ENCODE assay signal across 24 mouse cellular contexts in genomic region chr6:87525126-87525525, GRCm38 (mm10). TPM values are rescaled to one million over a fixed set of nuclear protein-coding genes. Genes with fewer than 3 reads are reported as not detected.
DNase-seq lines count a peak whose midpoint lies in the region; ATAC-seq and TF ChIP-seq lines count a peak whose summit lies in the region.
"Had no signal": no experiment of that assay in that cellular context is flagged by ENCODE, and none has a peak within 500 bp of the region (broad histone marks: within the 10 kb centered on the region; RNA-seq: fewer than 3 reads in every experiment).

No protein-coding gene starts in this region.

- H3K4me3 ChIP-seq in cortical plate, adult 2 months (ENCODE audit: insufficient read depth, low read length) = no peak overlapping the region
- H3K4me3 ChIP-seq: embryonic facial prominence, embryonic 12.5 days; embryonic facial prominence, embryonic 15.5 days; forebrain, embryonic 13.5 days; heart, adult 2 months; heart, embryonic 10.5 days; heart, embryonic 13.5 days; hindbrain, embryonic 12.5 days; hindbrain, embryonic 15.5 days had no signal

- peak; percentile 81 for DNase-seq in heart, adult 11 months
- no peak for DNase-seq in heart, postnatal 14 days
- DNase-seq in lung, postnatal 36 days = peak; percentile 52
- DNase-seq in lung, postnatal 14 days = no peak
- no peak for DNase-seq in gastrocnemius, postnatal 25 days
- DNase-seq: adrenal gland, adult 2 months; adrenal gland, postnatal 14 days; B cell, adult 2 months; cerebellum, adult 11-12 months; cerebellum, adult 9-10 months; cerebellum, postnatal 14 days; gastrocnemius, postnatal 10 days; heart, adult 2 months had no signal

- H3K4me1 ChIP-seq in cortical plate, adult 2 months (ENCODE audit: control insufficient read depth, insufficient read depth, low read length) = peaks cover 3% of the 10 kb centered on the region
- H3K4me1 ChIP-seq: embryonic facial prominence, embryonic 12.5 days; embryonic facial prominence, embryonic 15.5 days; forebrain, embryonic 13.5 days; hindbrain, embryonic 12.5 days; hindbrain, embryonic 15.5 days had no signal

- ATAC-seq in monocyte, adult 5-6 weeks (replicated peaks; ENCODE audit: insufficient number of reproducible peaks, low FRiP score, low TSS enrichment, poor library complexity, severe bottlenecking) = peak; percentile 44; the same call in 1 of the 2 replicates
- ATAC-seq: forebrain, embryonic 13.5 days; forebrain, embryonic 16.5 days; Patski had no signal

- 0 out of 2 replicates have a peak overlapping the region, but pooled peaks have one; percentile 5 for H3K27ac ChIP-seq in cortical plate, adult 2 months (ENCODE audit: insufficient read depth, low read length)
- H3K27ac ChIP-seq: embryonic facial prominence, embryonic 12.5 days; embryonic facial prominence, embryonic 15.5 days; forebrain, embryonic 13.5 days; heart, adult 2 months; heart, embryonic 10.5 days; heart, embryonic 13.5 days; hindbrain, embryonic 12.5 days; hindbrain, embryonic 15.5 days had no signal

- TF ChIP-seq POLR2A in cortical plate, adult 2 months (IDR thresholded peaks at IDR 0.05; ENCODE audit: extremely low read depth, insufficient read depth, low read length) = no peak

- intact Hi-C loops in heart, postnatal 14 days (cut with DNase I) = loop anchor here (10.0 kb wide), 1 partner anchor 430 kb away; no protein-coding TSS in a partner anchor

- TF ChIP-seq CTCF in cortical plate, adult 2 months (IDR thresholded peaks at IDR 0.05; ENCODE audit: extremely low read depth, insufficient read depth, low read length) = no peak

RNA-seq across cellular contexts. Expression of gene Arhgap25, which starts 7.9 kb away (rescaled TPM):
- 1 to 10 TPM; 5.1 to 5.8 TPM for total RNA-seq in heart, postnatal 14 days (2021)
- polyA plus RNA-seq in cortical plate, adult 2 months (2012; rRNA removed) = 6.2 and 7.0 TPM in 2 replicates
- total RNA-seq in monocyte, adult 5-6 weeks (2017) = 138 to 220 TPM (median 146 TPM) in 3 replicates
- 1 to 10 TPM in 1 of 2 experiments, under 1 TPM in 1; 0.82 to 1.3 TPM for total RNA-seq in gastrocnemius, postnatal 25 days (2021)

Comparison
In these comparisons a context has a peak if more than half of its experiments do, and no peak if none do; other contexts are left out.
1. DNase-seq: peak in heart, adult 11 months (single experiment) and lung, postnatal 36 days (single experiment); none in heart, postnatal 14 days (0 of 2), lung, postnatal 14 days (single experiment) and gastrocnemius, postnatal 25 days (single experiment).
2. RNA of gene Arhgap25, which starts 7.9 kb away (total RNA-seq): 138 to 220 TPM in monocyte, adult 5-6 weeks; 5.1 to 5.8 TPM in heart, postnatal 14 days and 0.82 to 1.3 TPM in gastrocnemius, postnatal 25 days; every median in the first group is over 10 times any median in the second.